Mouse (Mus musculus): ENCODE measurements around the gene Cars2. TPM values are rescaled to one million over a fixed set of nuclear protein-coding genes. Genes with fewer than 3 reads are reported as not detected.
"Not testable (repeated sequence)": the region's sequence is repeated elsewhere in the genome, so short reads cannot be mapped to it uniquely, and the experiment has no call there.

Cars2 gene
- polyA plus RNA-seq, 1 experiment from 2014 or later = 25.9 TPM

DNA sequence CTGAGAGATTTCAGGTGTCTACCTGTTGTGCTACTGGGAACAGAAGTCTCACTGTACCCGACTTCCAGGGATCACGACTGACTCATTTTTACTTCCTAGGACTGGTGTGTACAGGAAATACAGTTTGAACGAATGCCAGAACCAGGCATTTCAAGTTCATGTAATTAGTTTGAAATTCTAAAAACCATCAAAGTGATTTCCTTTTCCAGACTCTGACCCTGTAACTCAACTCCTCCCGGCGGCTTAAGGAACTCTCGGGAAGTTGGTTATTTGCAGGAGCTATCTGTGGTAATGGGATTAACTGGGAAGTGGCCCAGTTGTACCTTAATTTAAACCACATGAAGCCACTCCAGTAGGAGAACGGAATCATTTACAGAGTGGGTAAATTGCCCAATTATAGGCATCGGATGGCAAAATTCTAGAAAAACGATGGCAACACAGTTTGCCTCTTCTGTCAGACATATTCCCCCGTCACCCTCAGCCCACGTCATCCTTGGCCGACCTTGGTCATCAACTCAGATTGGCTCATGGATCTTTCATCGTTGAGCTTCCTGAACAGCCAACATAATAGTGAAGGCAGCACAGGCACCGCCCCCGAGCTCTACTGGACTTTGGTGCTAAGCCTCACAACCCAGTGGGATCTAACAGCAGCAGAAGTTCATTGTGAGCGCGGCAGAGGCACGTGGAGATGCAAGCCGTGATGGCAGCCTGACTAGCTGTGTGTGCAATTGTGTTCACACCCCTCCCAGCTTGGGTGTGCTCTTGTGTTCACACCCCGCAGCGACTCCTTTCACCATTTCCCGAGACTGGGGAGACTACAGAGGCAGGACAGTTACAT lies 18.9 kb upstream of the Cars2 start:
- H3K9me3 ChIP-seq = no peaks in the 10 kb centered on the region
- ATAC-seq (ENCODE audit: insufficient number of reproducible peaks, low FRiP score, low TSS enrichment, low read depth) = no peak
- H3K27ac ChIP-seq = no peak overlapping the region
- peaks cover 25% of the 10 kb centered on the region for H3K36me3 ChIP-seq
- WGBS = 44% methylated on average over 22 of the region's 22 CpGs
- no peak overlapping the region for H3K4me3 ChIP-seq
- H3K4me1 ChIP-seq = peaks cover 21% of the 10 kb centered on the region
- H3K9ac ChIP-seq = no peak overlapping the region
- no peaks in the 10 kb centered on the region for H3K27me3 ChIP-seq
- no peak overlapping the region for H3K4me2 ChIP-seq

DNA sequence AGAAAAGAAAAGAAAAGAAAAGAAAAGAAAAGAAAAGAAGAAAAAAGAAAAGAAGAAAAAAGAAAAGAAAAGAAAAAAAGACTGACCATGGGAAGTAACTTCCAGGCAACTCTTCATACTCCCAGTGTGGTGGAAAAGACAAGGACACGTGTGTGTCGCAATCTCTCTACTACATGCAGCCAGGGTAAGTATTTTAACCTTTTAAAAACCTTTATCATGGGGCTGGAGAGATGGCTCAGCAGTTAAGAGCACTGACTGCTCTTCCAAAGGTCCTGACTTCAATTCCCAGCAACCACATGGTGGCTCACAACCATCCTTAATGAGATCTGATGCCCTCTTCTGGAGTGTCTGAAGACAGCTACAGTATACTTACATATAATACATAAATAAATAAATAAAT lies 17.6 kb upstream of the Cars2 start:
- WGBS = 88% methylated on average over 2 of the region's 2 CpGs
- Histone ChIP-seq H3K36me3 (peaks cover 38% of the 10 kb centered on the region), H3K4me1 (peaks cover 22% of the 10 kb centered on the region)
- H3K9me3 ChIP-seq; H3K27ac ChIP-seq; H3K9ac ChIP-seq; H3K27me3 ChIP-seq; H3K4me2 ChIP-seq; ATAC-seq (ENCODE audit: insufficient number of reproducible peaks, low FRiP score, low TSS enrichment, low read depth); H3K4me3 ChIP-seq: not testable (repeated sequence)

GRCm38 (mm10) chr8:11564721-11565120 lies 14.1 kb upstream of the Cars2 start:
- Histone ChIP-seq H3K27me3 (no peaks in the 10 kb centered on the region), H3K4me3 (no peak overlapping the region), H3K9ac (no peak overlapping the region), H3K4me1 (peaks cover 23% of the 10 kb centered on the region), H3K4me2 (no peak overlapping the region), H3K9me3 (no peaks in the 10 kb centered on the region), H3K36me3 (peaks cover 51% of the 10 kb centered on the region), H3K27ac (no peak overlapping the region)
- ATAC-seq (ENCODE audit: insufficient number of reproducible peaks, low FRiP score, low TSS enrichment, low read depth) = no peak
- WGBS = 82% methylated on average over 7 of the region's 7 CpGs

GRCm38 (mm10) chr8:11564236-11564635 lies 13.7 kb upstream of the Cars2 start:
- no peak overlapping the region for H3K9ac ChIP-seq
- no peak overlapping the region for H3K4me3 ChIP-seq
- H3K4me1 ChIP-seq = peaks cover 22% of the 10 kb centered on the region
- ATAC-seq (ENCODE audit: insufficient number of reproducible peaks, low FRiP score, low TSS enrichment, low read depth) = no peak
- H3K27me3 ChIP-seq = no peaks in the 10 kb centered on the region
- no peak overlapping the region for H3K4me2 ChIP-seq
- 94% methylated on average over 5 of the region's 5 CpGs for WGBS
- H3K27ac ChIP-seq = no peak overlapping the region
- H3K36me3 ChIP-seq = peaks cover 51% of the 10 kb centered on the region
- H3K9me3 ChIP-seq = no peaks in the 10 kb centered on the region

GRCm38 (mm10) chr8:11560220-11560619 lies 9.6 kb upstream of the Cars2 start:
- Histone ChIP-seq H3K4me1 (peaks cover 21% of the 10 kb centered on the region), H3K27ac (no peak overlapping the region), H3K4me3 (no peak overlapping the region), H3K9me3 (no peaks in the 10 kb centered on the region), H3K9ac (no peak overlapping the region), H3K27me3 (no peaks in the 10 kb centered on the region), H3K4me2 (no peak overlapping the region), H3K36me3 (peaks cover 33% of the 10 kb centered on the region)
- 83% methylated on average over 9 of the region's 9 CpGs for WGBS
- ATAC-seq (ENCODE audit: insufficient number of reproducible peaks, low FRiP score, low TSS enrichment, low read depth) = no peak

DNA sequence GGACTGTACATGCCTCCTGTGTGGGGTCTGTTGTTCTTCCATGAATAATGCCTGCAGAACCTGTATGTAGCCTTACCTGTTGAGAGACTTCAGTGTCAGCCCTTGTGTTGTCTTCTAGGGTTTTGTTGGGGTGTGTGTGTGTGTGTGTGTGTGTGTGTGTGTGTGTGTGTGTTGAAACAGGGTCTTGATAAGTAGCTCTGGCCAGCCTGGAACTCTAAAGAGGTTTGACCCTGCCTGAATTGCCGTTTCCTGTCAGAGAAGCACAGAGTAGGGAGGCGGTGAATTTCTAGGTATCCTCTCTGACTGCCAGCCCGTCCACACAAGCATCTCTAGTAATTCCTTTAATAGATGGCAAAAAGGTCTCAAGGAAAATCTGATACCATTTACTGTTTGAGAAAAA lies 8.9 kb upstream of the Cars2 start:
- no peak overlapping the region for H3K27ac ChIP-seq
- no peaks in the 10 kb centered on the region for H3K27me3 ChIP-seq
- no peak overlapping the region for H3K9ac ChIP-seq
- ATAC-seq (ENCODE audit: insufficient number of reproducible peaks, low FRiP score, low TSS enrichment, low read depth) = no peak
- H3K36me3 ChIP-seq = peaks cover 27% of the 10 kb centered on the region
- no peak overlapping the region; the same call in 1 of the 2 replicates for H3K4me3 ChIP-seq
- H3K4me1 ChIP-seq = peaks cover 21% of the 10 kb centered on the region
- H3K4me2 ChIP-seq = peak overlapping the region; percentile 50; the same call in 1 of the 2 replicates
- 79% methylated on average over 3 of the region's 3 CpGs for WGBS
- H3K9me3 ChIP-seq = no peaks in the 10 kb centered on the region

- Histone ChIP-seq H3K9me3 (no peaks in the 10 kb centered on the region), H3K4me3 (peak overlapping the region; percentile 91), H3K4me2 (peak overlapping the region; percentile 83), H3K9ac (peak overlapping the region; percentile 80), H3K27ac (peak overlapping the region; percentile 100), H3K4me1 (peaks cover 21% of the 10 kb centered on the region), H3K36me3 (peaks cover 12% of the 10 kb centered on the region), H3K27me3 (no peaks in the 10 kb centered on the region)
- peak; percentile 85 for ATAC-seq (ENCODE audit: insufficient number of reproducible peaks, low FRiP score, low TSS enrichment, low read depth)
- WGBS = under 1% methylated on average over 67 of the region's 67 CpGs
Measured at GRCm38 (mm10) chr8:11557768-11558629, 7.4 kb upstream of the Cars2 start.

DNA sequence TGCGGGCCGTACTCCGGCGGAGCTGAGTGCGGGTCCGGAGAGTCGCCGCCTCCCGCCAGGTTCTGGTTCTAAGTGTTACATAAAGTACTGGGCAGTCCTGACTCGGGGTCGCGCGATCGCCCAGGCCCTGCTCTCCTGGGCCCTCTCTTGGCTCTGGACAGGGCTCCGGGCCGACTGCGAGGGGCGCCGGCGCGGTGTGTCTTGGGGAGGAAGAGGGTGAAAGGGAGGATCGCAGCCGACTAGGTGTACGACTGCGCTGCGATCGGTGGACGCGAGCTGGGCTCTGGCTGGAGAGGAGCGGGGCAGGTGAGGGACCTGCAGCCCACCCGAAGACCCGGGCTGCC lies 6.8 kb upstream of the Cars2 start:
- H3K4me2 ChIP-seq = peak overlapping the region; percentile 83
- H3K27me3 ChIP-seq = no peaks in the 10 kb centered on the region
- peak overlapping the region; percentile 91 for H3K4me3 ChIP-seq
- H3K36me3 ChIP-seq = peaks cover 12% of the 10 kb centered on the region
- peak overlapping the region; percentile 80 for H3K9ac ChIP-seq
- H3K27ac ChIP-seq = peak overlapping the region; percentile 100
- peaks cover 21% of the 10 kb centered on the region for H3K4me1 ChIP-seq
- ATAC-seq (ENCODE audit: insufficient number of reproducible peaks, low FRiP score, low TSS enrichment, low read depth) = no peak
- under 1% methylated on average over 32 of the region's 32 CpGs for WGBS
- no peaks in the 10 kb centered on the region for H3K9me3 ChIP-seq

- Histone ChIP-seq H3K27me3 (no peaks in the 10 kb centered on the region), H3K9me3 (no peaks in the 10 kb centered on the region), H3K4me1 (peaks cover 21% of the 10 kb centered on the region), H3K4me3 (peak overlapping the region; percentile 91), H3K9ac (peak overlapping the region; percentile 80), H3K4me2 (peak overlapping the region; percentile 83), H3K27ac (peak overlapping the region; percentile 100), H3K36me3 (peaks cover 8% of the 10 kb centered on the region)
- ATAC-seq (ENCODE audit: insufficient number of reproducible peaks, low FRiP score, low TSS enrichment, low read depth) = no peak
- under 1% methylated on average over 81 of the region's 85 CpGs for WGBS
Measured at GRCm38 (mm10) chr8:11556691-11557423, 6.3 kb upstream of the Cars2 start.

DNA sequence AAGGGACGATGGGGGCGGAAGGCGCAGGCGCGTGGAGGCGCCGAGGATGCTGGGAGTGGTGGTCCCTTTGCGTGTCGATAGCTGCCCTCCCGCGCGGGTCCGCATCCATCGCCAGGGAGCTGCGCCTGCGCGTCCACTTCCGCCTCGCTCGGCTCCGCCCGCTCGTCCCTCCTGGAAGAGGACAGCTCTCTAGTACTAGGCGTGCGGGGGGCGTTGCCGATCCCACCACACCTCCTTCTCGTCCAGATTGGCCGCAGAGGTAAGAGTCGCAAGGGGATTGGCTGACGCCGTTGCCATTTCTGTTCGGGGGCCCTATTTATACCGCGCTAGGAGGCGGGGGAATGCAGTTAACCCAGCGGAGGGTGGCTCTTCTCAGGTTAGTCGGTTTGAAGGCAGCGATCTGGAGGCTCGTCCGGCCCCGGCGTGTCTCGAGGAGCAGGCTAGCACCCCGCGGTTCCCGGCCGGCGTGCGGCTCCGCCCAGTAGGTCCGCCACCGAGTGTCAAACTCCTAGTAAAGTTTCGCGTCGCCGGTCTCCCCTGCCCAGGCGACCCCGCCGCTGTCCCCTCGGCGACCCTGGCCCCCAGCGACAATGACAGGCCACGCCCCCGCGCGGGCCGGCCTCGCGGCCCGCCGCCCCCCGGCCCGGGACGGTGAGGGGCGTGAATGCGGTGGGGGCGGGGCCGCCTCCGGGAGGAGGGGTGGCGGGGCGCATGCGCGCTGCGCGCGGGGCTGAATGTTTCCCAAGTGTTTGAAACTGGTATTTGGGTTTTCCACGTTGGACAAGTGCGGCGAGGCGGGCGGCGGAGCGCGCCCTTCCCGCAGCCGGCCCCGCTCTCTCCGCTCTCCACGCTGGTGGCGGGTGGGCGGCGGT lies 5.4 kb upstream of the Cars2 start:
- H3K9ac ChIP-seq = peak overlapping the region; percentile 80
- ATAC-seq (ENCODE audit: insufficient number of reproducible peaks, low FRiP score, low TSS enrichment, low read depth) = peak; percentile 91
- H3K36me3 ChIP-seq = no peaks in the 10 kb centered on the region
- H3K9me3 ChIP-seq = no peaks in the 10 kb centered on the region
- no peaks in the 10 kb centered on the region for H3K27me3 ChIP-seq
- peaks cover 23% of the 10 kb centered on the region for H3K4me1 ChIP-seq
- peak overlapping the region; percentile 91 for H3K4me3 ChIP-seq
- H3K27ac ChIP-seq = peak overlapping the region; percentile 100
- 1% methylated on average over 100 of the region's 103 CpGs for WGBS
- peak overlapping the region; percentile 83 for H3K4me2 ChIP-seq
